ENCODE assay signal across 7 mouse cellular contexts in the genomic region with DNA sequence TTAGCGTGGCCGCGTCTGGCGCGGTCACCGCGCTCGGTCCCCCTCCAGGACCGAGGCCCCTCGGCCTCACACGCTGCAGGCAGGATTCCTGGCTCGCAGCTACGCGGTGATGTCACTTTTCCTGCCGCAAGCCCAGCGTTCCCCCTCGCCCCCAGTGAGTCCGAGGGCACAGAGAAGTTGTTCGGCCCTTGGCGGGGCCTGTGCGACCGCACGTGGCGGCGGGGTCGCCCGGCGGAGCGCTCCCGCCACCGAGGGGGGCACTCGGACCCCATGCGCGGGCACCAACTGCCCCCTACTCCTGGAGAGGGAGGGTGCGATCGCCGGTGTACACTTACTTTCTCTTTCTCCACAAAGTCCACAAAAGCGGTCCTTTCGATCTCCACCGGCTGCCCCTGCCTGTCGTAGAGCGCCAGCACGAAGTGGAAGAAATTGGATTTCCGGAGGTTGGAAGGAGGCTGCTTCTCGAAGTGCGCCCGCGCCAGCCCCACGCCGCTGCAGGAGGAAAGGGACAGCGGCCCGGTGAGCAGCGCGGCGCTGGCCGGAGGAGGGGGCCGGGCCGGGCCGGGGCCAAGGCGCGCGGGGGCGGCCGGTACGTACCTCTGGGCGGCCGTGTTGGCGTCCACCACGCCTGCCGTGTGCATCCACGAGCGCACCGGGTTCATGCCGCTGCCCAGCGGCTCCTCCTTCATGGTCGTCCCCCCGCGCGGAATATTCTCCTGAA. TPM values are rescaled to one million over a fixed set of nuclear protein-coding genes. Genes with fewer than 3 reads are reported as not detected.
A peak's percentile ranks its signal among the peaks of the same experiment; 100 is the strongest.
DNase-seq lines count a peak whose midpoint lies in the region; ATAC-seq lines count a peak whose summit lies in the region.

No protein-coding gene starts in this region.

- H3K4me3 ChIP-seq in embryonic facial prominence, embryonic 14.5 days (ENCODE audit: low read depth, low read length), result peak overlapping the region; percentile 77
- peak overlapping the region; percentile 91 for H3K4me3 ChIP-seq in hindbrain, embryonic 12.5 days
- H3K4me3 ChIP-seq in midbrain, embryonic 10.5 days, result peak overlapping the region; percentile 71

- peaks cover 10% of the 10 kb centered on the region for H3K4me1 ChIP-seq in embryonic facial prominence, embryonic 14.5 days (ENCODE audit: control insufficient read depth, insufficient read depth, low read length)
- peaks cover 56% of the 10 kb centered on the region for H3K4me1 ChIP-seq in hindbrain, embryonic 12.5 days
- peaks cover 82% of the 10 kb centered on the region for H3K4me1 ChIP-seq in midbrain, embryonic 10.5 days

- 1% methylated on average over 48 of the region's 79 CpGs for WGBS in embryonic facial prominence, embryonic 14.5 days
- under 1% methylated on average over 61 of the region's 79 CpGs for WGBS in hindbrain, embryonic 12.5 days
- WGBS in midbrain, embryonic 10.5 days, result under 1% methylated on average over 79 of the region's 79 CpGs

- peak overlapping the region; percentile 91 for H3K9ac ChIP-seq in embryonic facial prominence, embryonic 14.5 days (ENCODE audit: low read depth, low read length)
- peak overlapping the region; percentile 97 for H3K9ac ChIP-seq in hindbrain, embryonic 12.5 days

- peak overlapping the region; percentile 87 for H3K27ac ChIP-seq in embryonic facial prominence, embryonic 14.5 days (replicated peaks; ENCODE audit: low read depth, low read length)
- H3K27ac ChIP-seq in hindbrain, embryonic 12.5 days, result peak overlapping the region; percentile 99
- H3K27ac ChIP-seq in midbrain, embryonic 10.5 days (replicated peaks), result peak overlapping the region; percentile 86

- peak; percentile 8 for DNase-seq in thymus, postnatal 14 days
- no peak for DNase-seq in thymus, adult 18-20 months
- DNase-seq in embryonic facial prominence, embryonic 14.5 days (ENCODE audit: low spot score), result no peak
- peak; percentile 75 for DNase-seq in midbrain, embryonic 10.5 days (ENCODE audit: low spot score)
- no peak for DNase-seq in urinary bladder, postnatal 4 days (ENCODE audit: low spot score in 2 of 2)

- no peak for ATAC-seq in embryonic facial prominence, embryonic 14.5 days (ENCODE audit: low read depth)
- ATAC-seq in hindbrain, embryonic 12.5 days (ENCODE audit: low FRiP score), result no peak
- ATAC-seq in erythroid progenitor cell, adult 5-6 weeks (replicated peaks; ENCODE audit: low FRiP score, poor library complexity, severe bottlenecking), result no peak

- H3K27me3 ChIP-seq in embryonic facial prominence, embryonic 14.5 days (replicated peaks; ENCODE audit: control insufficient read depth, insufficient read depth, low read length), result peaks cover 64% of the 10 kb centered on the region
- H3K27me3 ChIP-seq in hindbrain, embryonic 12.5 days, result peaks cover 37% of the 10 kb centered on the region
- peaks cover 100% of the 10 kb centered on the region for H3K27me3 ChIP-seq in midbrain, embryonic 10.5 days (ENCODE audit: low read depth, poor library complexity, severe bottlenecking)

- H3K36me3 ChIP-seq in embryonic facial prominence, embryonic 14.5 days (ENCODE audit: control insufficient read depth, insufficient read depth, low read length), result no peaks in the 10 kb centered on the region
- 0 out of 2 replicates have a peak, but pooled peaks cover 5% of the 10 kb centered on the region for H3K36me3 ChIP-seq in hindbrain, embryonic 12.5 days
- H3K36me3 ChIP-seq in midbrain, embryonic 10.5 days, result peaks cover 5% of the 10 kb centered on the region; the same call in 1 of the 2 replicates

- H3K9me3 ChIP-seq in embryonic facial prominence, embryonic 14.5 days (ENCODE audit: control insufficient read depth, low read length), result no peaks in the 10 kb centered on the region
- no peaks in the 10 kb centered on the region for H3K9me3 ChIP-seq in hindbrain, embryonic 12.5 days (replicated peaks)
- no peaks in the 10 kb centered on the region for H3K9me3 ChIP-seq in midbrain, embryonic 10.5 days (replicated peaks)

- H3K4me2 ChIP-seq in embryonic facial prominence, embryonic 14.5 days (ENCODE audit: low read depth, low read length), result peak overlapping the region; percentile 84
- peak overlapping the region; percentile 89 for H3K4me2 ChIP-seq in hindbrain, embryonic 12.5 days (replicated peaks)

RNA-seq across cellular contexts. Expression of a gene that starts 0.9 kb away (rescaled TPM):
- 7.4 and 9.1 TPM in 2 replicates for polyA plus RNA-seq in embryonic facial prominence, embryonic 14.5 days (2014; fragmentation: Nextera tagmentation; extraction: Ambion mirVana)
- polyA plus RNA-seq in hindbrain, embryonic 12.5 days (2016; fragmentation: Nextera tagmentation; extraction: Ambion mirVana), result 23.0 and 23.4 TPM in 2 replicates
- polyA plus RNA-seq in midbrain, embryonic 10.5 days (2016; fragmentation: Nextera tagmentation; extraction: Ambion mirVana), result 3.2 and 5.4 TPM in 2 replicates
- 0.72 TPM in 1 of 2 replicates, not detected in the other for total RNA-seq in erythroid progenitor cell, adult 5-6 weeks (2015; ENCODE audit: low replicate concordance)
- 0.08 and 1.4 TPM in 2 replicates for total RNA-seq in erythroid progenitor cell, adult 5-6 weeks (2017; ENCODE audit: low replicate concordance)

Comparison
In these comparisons a context has a peak if more than half of its experiments do, and no peak if none do; other contexts are left out.
1. DNase-seq: peak in thymus, postnatal 14 days (single experiment) and midbrain, embryonic 10.5 days (single experiment); none in thymus, adult 18-20 months (0 of 2), embryonic facial prominence, embryonic 14.5 days (single experiment) and urinary bladder, postnatal 4 days (0 of 2).
2. Peak in every context shown above with its lines, with median percentiles within 50 percentile points of each other: H3K27ac ChIP-seq and H3K4me3 ChIP-seq.